Mouse (Mus musculus) retina, postnatal 1 day (tissue): ENCODE measurements around the gene Stk25.

Experiments
- DNase-seq: peaks from one replicate; pipeline ENCODE4 v3.0.0-alpha.2; 2012

Gene Stk25

GRCm38 (mm10) chr1:93607090-93608083 lies 51.1 kb downstream of the Stk25 start:
- no peak for DNase-seq

- no peak for DNase-seq
Observed at GRCm38 (mm10) chr1:93603921-93604320, 54.5 kb downstream of the Stk25 start.

GRCm38 (mm10) chr1:93602911-93603310 lies 55.5 kb downstream of the Stk25 start:
- DNase-seq = no peak

GRCm38 (mm10) chr1:93595916-93596315 lies 62.5 kb downstream of the Stk25 start:
- DNase-seq = no peak

- no peak for DNase-seq
Observed at GRCm38 (mm10) chr1:93593960-93594359, 64.5 kb downstream of the Stk25 start.

- no peak for DNase-seq
Observed at GRCm38 (mm10) chr1:93588346-93588745, 70.1 kb downstream of the Stk25 start.

- no peak for DNase-seq
Observed at GRCm38 (mm10) chr1:93581545-93581944, 76.9 kb downstream of the Stk25 start.

GRCm38 (mm10) chr1:93577861-93578260 lies 80.6 kb downstream of the Stk25 start:
- DNase-seq = no peak

- DNase-seq = no peak
Observed at GRCm38 (mm10) chr1:93577066-93577465, 81.4 kb downstream of the Stk25 start.
